Mouse (Mus musculus) testis, postnatal 10 days (tissue): Measurements from ENCODE around the gene Ctdspl.

Experiments used
- DNase-seq: peaks from one replicate; pipeline ENCODE4 v3.0.0; 2021; ENCODE audit warnings: low spot score

Ctdspl gene

DNA sequence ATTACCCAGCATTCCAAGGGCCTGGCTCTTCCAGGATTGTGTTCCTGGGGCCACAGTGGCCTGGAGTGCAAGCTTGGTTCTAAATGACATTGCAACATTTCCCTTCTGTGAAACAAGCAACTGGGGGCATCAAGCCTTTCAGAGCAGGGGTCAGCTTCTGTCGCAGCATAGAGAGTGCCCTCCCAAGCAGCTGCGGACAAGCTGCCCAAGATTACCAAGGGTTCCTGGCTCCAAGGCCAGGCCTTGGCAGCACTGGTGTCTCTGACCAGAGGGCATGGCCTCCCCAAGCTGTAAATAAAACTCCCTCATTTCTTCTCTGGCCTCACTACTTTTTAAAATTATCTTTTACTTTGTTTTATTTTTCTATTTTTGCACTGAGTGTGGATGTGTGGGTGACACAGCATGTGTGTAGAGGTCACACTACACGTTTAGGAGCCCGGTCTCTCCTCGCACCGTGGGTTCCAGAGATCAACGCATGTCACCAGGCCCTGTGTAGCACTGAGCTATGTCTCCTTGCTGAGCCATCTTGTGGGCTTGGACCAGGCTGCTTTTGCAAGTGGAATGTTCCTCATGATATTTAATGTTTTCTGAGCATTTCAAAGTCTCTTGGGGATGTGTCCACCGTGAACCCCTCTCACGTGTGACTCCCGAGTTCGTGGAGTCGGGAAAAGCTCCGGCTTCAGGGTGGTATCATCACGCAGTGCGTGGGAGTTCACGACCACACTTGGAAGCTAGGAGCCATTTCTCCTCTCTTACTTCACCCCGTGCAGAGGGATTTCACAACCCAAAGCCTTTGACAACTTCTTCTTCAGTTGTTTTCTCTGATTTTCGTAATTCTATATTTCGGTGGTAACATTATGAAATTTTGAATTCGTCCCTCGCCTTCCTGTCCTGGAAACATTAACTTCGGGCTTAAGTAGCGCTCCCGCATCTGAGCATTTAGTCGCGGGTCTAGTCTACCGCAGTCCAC is 102.3 kb downstream of the Ctdspl start:
- no peak for DNase-seq

DNA sequence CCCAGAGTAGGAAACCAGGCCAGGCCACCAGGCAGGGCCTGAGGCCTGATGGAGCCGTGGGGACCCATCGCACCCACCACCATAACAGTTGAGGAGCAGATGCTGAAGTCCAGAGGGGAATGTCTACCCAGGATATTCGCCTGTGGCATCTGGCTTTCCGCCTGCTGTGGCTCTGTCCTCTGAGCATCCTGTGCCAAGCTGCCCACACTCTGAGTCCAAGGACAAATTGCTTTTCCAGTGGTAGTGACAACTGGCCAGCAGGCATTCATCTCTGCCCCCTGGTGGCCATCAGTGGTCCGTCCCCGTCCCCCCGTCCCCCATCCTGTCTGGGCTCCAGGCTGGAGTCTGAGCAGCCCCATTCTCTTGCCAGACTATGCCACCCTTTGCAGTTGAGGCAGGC is 103.3 kb downstream of the Ctdspl start:
- DNase-seq = peak; percentile 87

DNA sequence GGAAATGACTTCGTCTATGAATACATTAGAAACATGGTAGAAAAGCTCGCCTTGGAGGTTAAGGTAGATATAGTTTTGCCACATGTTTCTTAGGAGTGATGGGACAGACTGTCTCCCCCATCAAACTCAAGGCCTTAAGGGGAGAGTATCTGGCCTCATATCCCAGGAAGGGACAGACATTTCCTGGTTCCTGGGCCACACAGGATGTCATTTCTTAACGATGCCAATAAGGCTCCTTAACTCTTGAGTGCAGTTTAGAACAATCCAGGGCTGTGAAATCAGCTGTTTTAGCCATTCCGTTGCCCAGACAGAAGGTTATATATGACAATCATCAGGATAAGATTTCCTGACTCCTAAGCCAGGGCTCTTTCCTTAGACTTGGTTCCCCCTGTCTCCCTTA is 104.8 kb downstream of the Ctdspl start:
- no peak for DNase-seq

DNA sequence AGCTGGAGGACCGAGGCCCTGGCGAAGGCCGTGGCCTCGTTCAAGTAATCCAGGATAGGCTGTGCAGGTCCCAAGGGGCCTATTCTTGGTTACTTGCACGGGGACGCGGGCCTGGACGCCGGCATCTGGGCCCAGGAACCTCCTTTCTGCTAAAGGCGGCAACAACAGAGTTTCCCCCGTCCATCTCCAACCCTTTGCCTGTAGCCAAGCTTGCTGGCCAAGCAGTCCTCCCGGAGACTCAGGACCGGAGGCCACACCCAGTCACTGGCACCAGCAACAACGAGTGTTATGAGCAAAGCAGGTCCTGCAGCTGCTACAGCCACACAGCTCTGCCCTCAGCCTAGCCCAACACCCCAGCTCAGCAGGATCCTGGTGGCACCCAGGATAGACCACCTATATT is 105.5 kb downstream of the Ctdspl start:
- peak; percentile 72 for DNase-seq

DNA sequence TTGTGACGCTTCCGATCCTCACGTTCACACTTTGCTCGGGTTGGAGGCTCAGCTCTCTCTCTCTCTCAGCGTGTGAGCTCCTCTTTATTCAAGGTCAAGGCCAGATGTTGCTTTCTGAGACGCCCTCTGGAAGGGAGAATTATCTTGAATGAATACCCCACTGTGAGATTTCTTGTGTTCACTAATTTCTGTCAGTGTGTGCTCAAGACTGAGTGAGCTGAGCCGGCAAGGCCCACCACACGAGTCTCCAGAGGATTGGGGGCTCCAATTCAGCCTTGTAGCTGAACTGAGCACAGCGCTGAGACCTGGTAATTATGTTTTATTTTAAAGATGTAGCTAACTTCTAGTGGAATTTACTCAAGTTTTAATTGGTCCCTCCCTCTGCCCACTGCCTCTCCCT is 106.3 kb downstream of the Ctdspl start:
- DNase-seq = no peak

DNA sequence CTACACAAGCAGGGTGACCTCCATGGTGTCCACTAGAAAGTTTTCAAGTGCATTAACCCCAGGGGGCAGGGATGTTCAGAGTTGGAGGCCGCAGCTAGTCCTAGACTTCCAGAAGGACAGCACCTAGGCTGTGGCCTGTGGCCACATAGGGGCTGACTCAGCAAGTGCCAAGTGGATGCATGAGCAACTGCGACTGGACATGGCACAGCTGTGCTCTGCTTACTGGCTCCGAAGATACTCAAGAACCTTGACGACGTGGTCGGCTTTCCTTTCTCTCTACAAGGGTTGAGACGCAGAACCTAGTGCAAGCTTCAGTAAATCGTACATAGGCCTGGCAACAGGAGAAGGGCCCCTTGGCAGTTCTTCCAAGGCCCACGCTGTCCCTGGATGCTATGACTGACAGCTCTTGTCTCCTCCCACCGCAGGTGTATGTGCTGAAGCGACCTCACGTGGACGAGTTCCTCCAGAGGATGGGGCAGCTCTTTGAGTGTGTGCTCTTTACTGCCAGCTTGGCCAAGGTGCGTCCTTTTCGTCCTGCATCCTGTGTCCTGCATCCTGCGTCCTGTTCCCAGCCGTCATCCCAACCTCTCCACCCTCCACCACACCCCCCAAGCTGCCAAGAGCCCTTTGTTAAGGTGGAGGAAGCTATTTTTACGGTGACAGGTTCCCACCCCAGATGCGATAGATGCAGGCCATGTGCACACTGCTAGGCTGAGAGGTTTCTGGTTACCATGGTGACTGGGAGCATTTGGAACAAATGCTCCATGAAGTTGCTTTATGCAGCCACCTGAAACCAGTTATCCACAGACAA is 107.1 kb downstream of the Ctdspl start:
- no peak for DNase-seq

DNA sequence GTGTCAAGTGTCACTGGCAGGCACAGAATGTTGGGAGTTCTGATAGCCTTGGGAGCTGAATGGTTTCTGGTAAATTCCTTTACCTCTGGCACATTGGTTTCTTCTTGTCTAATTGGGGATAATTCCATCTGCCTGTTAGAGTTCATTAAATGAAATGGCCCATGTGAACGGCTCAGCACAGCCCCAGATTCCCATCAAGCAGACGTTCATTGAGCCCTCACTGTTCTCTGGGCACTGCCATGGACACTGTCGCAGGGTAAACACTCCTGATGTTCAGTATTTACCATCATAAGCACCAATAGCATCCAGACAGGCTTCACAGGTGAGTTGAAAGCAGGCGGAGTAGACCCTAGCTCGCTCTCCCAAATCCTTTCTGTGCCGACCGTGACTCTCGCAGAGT is 107.8 kb downstream of the Ctdspl start:
- no peak for DNase-seq

DNA sequence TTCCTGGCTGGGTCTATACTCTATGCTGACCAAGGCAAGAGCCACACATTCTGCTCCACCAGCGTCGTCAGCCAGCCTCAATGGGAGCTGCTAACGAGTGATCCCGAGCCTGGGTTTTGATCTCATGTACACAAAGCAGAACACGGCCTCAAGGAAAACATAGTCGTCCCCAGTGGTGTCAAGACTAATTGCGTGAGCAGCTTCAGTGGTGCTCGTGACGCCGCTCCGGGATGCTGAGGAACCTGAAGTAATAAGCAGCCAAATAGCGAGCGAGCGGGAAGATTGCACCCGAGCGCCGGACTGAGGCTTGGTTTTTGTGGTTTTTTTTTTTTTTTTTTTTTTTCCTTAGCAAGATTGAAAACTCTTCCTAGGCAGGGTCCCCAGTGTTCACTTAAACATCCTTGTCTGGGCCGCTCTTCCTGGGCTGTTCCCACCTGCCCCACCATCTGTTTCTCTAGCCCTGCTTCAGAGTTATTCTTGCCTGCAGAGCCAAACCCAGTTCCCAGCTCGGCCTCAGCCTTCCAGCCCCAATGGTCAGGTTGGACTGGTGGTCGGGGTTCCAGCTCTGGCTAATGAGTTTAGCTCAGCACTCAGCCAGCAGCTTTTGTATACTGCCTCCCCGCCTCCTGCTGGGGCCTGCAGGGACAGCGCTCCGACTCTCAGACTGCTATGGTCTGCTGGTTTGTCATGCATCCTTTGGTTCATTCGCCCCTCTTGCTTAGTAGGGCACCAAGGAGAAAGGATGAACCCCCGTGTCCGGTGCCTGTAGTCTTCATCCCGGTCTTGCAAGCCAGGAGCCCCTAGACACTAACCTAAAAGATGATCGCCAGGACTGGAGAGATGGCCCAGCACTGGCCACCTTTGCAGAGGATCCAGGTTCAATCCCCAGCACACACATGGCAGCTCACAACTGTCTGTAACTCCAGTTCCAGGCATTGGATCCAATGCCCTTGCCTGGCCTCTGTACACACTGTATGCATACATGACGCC is 108.7 kb downstream of the Ctdspl start:
- no peak for DNase-seq

DNA sequence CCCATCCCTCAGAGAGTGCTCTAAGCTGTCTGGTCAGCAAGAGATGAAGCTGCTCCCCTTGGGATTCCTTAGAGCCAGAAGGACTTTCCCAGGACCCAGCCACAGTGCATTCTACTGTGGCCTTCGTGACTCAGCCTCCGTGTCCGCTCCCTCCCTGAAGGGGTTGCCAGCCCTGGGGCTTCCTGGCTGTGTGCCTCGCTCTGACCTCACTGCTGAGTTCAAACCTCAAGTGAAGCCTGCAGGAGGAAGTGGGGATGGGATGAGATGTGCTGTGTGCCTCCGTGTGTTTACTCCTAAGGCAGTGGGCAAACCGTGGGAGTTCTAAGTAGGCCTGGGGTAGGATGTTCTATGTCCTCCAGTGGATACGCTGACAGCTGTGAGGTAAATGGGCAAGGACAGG is 109.6 kb downstream of the Ctdspl start:
- DNase-seq = no peak

DNA sequence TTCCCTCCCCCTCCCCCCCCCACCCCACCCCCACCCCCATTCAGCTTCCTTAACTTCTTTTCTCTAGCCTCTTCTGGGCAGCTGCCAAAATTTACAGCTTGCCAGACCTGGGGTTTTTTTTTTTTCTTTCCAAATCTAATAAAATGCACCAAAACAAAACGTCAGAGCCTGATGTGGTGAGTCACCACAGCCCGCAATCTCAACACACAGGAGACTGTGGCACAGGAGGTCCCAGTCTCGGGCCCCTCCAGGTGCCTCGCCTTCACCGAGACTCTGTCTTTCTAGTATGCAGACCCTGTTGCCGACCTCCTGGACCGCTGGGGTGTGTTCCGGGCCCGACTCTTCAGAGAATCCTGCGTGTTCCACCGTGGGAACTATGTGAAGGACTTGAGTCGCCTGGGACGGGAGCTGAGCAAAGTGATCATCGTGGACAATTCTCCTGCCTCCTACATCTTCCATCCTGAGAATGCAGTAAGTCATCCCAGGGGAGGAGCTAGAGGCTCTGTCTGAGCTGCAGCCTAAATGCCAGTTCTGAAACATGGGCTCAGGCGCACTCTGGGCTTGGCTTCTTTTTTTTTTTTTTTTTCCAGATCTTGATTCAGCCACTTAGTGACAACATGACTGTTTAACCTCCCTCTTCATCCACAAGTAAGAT is 111.0 kb downstream of the Ctdspl start:
- DNase-seq = no peak

DNA sequence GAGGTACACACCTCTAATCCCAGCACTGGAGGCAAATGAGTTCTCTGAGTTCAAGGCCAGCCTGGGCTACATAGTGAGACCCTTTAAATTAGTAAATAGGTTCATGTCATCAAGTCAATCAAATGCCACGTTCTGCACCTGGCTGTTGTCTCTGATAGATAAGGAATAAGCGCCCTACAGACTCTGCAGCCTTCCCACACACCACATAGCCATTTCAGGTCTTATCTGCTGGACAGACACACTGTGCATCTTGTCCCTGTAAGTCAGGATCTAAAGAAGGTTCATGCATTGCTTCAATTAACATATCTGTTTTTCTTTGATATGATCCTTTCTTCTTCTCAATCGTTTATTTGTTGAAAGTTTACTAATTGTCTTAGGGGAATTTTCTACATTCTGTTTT is 112.3 kb downstream of the Ctdspl start:
- no peak for DNase-seq

DNA sequence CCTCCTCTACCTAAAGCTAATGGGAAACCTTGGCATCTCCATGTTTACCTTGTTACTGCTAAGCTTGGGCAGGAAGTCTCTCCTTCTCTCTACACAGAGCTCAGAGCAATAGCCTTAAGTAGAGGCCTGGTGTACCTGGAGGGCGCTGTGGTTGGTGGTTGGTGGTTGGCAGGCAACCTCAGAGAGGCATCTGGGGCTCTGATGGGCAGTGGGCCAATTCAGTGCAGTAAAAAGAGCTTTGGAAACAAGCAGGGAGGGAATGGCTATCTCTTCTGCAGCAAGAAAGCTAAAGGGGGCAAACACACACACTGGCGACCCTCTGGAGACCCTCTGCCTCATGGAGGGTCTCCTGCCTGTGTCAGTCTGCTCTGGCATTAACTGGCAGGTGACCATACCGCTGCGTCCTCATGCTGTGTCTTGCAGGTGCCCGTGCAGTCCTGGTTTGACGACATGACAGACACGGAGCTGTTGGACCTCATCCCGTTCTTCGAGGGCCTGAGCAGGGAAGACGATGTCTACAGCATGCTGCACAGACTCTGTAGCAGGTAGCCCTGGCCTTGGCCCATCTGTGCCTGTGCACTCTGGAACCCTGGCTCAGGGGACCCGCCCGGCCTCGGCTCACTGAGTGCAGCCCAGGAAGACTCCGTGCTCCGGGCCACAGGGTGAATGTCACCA is 114.0 kb downstream of the Ctdspl start:
- no peak for DNase-seq

DNA sequence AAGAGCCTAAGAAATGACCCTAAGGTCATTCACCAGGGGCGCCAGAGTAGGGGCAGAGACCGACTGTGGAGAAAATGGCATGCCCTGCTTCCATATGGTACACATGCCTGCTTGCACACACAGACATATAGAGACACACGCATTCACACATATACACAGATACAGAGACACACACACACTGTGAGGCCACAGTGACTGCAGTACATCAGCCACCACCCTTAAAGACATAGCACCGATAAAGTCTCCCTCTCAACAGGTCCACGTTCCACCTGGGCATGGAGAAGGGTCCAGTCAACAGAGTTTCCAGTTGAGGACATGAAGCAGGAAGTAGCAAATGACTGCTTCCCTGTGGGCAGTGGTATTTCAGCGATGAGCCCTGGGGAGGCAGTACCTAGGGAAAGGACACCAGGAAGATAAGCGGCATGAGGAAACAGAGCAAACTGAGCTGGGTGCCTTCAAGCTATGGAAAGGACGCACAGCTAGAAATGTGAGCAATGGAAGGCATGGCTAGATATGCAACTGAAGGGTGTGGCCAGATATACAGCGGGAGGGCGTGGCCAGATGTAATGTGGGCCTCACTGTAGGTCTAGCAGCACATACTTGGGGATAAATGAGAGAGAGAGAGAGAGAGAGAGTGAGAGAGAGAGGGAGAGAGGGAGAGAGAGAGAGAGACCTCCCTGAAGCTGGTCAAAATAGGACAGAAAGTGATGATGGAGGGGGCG is 122.1 kb downstream of the Ctdspl start:
- no peak for DNase-seq

DNA sequence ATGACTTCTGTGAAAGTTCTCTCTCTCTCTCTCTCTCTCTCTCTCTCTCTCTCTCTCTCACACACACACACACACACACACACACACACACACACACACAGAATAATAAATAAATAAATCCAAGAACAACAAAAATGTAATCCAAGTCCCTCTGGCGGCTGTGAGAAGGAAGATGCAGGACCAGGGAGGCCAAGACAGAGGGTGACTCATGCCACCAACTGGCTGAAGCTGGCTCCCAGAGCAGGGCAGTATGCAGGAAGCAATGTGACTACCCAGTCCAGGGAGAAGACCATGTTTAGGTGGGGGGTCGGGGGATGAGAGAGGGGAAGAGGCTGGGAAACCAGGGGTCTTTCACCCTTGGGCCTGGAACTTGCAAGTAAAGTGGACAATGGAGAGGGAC is 124.9 kb downstream of the Ctdspl start:
- DNase-seq = no peak

DNA sequence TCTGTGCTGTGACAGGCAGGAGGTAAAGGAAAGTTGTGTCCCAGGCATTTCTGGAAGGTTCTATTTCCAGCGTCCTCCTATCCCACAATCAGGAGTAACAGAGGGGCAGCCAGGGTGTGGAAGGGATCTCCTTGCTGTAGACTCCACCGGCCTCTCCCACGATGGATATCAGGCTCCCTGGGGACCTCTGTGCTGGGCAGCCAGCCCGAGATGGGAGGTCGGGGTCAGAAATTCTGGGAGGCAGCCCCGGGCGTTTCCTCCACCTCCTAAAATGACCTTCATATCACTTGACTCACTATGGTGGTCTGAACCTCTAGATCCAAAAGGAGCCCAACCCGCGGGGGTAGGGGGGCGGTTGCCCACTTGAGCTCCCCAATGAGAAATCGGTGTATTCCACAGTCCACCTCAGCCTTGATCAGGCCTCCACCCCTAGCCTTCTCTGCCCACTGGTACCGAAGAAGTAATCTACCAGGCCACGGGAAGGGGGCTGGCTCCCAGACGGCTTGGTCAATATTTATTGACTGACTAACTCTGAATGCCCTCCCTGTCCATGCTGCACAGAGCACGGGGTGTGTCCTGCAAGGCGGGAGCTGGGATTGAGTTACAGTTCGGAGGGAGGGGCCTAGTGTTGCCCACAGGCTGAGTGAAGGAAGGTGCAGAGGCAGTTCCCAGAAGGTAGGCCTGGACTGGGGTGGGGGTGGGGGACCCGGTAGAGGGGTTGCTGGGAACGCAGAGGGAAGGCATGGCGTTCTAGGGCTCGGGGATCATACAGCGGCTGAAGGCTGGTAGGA is 126.1 kb downstream of the Ctdspl start, which contains the start of gene Vill:
TSS of gene Vill (plus strand) at position 625 of the 791 bp plus-strand sequence.
- DNase-seq = no peak

DNA sequence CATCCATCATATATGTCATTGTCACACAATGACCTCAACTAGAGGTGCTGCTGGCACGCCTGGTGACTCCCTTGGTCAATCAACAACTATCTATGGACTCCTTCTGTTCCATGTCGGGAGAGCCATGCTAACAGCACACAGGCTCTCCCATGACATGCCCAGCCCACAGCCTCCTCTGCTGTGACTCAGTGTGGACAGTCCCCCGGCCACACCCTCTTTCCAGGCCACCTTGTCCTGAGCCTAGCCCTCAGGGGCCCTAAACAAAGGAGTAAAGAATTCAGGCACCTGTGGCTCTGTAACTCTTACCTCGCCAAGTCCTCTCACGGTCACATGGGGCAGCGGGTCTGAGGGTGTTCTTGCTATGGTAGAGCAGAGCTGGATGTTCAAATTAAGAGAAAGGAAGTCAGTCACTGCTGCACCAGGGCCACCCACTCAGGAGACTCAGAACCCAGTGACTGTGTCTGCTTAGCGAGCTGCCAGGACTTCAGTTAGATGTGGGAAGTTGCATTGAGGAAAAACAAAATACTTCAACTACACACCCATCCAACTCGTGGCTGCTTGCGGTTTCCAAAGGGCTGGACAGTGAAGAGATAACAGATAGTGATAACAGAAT is 127.8 kb downstream of the Ctdspl start:
- DNase-seq = no peak

DNA sequence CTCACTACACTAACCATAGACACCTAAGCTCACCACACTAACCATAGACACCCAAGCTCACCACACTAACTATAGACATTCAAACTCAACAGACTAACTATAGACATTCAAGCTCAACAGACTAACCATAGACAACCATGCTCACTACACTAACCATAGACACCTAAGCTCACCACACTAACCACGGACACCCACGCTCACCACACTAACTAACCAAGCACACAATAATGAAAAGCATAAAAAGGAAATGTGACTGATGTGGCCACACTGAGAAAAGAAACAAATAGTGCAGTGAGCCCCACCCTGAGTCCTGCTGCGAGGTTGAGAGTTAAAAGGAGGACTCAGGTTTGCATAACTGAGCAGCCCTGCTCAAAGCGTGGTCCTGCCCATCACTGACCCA is 129.1 kb downstream of the Ctdspl start:
- DNase-seq = no peak

DNA sequence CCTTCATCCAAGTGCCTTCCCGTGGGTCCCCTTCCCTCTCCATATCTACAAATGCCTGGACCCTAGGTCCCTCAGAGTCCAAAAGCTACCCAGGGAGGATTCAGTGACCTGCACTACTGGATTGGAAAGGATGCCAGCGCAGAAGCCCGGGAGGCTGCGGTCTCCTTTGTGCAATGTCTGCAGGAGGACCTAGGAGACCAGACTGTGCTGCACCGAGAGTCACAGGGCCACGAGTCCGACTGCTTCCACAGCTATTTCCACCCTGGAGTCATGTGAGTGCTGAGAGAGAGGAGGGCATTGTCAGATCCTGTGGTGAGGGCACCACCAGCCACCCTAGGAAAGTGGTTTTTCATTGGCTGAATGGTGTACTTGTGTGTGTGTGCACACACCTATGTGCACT is 132.0 kb downstream of the Ctdspl start:
- DNase-seq = no peak

DNA sequence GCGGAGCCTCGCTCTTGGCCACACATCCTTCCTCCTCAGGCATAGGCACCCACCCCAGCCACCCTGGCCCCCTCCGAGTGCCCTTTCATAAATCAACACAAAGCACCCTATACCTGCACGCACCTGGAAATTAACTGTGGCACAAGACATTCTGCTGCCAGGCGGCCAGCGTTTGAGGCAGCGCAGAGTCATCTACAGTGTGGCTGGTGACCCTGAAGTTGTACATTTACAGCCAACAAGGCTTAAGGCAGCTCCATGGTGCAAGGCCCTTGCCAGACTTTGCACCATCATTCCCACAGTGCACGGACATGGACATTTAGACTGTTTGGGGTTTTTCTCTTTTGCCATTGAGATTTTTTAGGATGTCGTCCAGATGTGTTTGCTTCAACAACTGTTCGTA is 134.4 kb downstream of the Ctdspl start:
- no peak for DNase-seq
